Mouse (Mus musculus) kidney, postnatal 10 days (tissue): ENCODE data around the gene Sbsn.
"Not testable (repeated sequence)": the region's sequence is repeated elsewhere in the genome, so short reads cannot be mapped to it uniquely, and the experiment has no call there.

Experiments used
- DNase-seq: peaks from one replicate; pipeline ENCODE4 v3.0.0; 2021; ENCODE audit warnings: mixed read lengths

Sbsn gene

DNA sequence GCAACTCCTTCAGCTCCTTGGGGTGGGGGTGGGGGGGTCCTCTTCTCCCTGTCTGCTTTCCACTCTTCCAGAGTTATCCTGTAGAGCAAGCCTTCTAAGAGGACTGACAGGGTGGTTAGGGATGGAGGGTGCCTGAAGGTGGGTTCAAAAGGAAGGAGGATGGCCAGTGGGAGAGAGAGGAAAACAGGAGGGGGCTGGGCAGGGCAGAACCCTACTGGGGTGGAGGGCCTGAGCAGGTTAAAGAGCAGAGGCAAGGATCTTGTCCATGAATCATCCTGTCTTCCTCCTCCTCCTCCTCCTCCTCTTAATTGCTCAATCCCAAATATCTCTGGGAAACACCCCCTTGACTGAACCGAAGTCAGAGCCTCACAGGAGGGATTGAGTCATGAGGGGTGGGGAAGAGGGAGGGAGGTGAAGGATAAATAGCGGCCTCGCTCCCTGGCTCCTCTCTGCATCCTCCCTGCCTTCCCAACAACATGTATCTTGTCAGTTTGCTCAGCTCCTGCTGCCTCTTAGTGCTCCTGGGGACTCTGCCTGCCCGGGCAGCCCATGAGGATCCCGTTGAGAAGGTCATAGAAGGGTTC lies at the start of gene Sbsn:
Gene Sbsn (plus strand): TSS at position 386 of the 584 bp plus-strand sequence.
- no peak for DNase-seq

DNA sequence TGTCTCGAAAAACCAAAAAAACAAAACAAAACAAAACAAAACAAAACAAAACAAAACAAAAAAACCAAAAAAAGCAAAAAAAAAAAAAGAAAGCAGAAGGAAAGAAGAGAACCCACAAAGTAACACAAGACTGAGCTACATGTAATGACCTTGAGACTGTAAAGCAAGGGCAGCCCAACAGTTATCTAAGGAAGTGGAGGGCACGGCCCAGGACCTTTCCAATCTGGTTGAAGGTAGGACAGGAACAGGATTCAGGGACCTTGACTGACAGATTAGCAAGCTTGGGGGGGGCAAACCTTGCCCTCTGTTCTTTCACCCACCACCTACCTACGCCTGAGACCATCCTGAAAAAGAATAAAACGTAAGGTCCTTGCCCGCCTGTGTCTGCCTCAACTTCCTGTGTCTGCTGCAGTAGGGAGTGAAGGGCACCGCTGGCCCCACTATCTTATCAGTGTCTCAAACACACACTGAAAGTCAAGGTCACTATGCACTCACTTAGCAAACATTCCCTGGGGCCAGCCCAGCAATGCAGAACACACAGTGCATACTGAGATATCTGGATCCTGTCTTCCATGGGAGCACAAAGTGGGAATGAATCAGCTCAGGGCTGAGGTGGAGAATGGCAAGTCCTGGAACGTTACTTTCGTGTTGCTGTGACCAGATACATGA lies 44.9 kb upstream of the Sbsn start:
- no peak for DNase-seq

DNA sequence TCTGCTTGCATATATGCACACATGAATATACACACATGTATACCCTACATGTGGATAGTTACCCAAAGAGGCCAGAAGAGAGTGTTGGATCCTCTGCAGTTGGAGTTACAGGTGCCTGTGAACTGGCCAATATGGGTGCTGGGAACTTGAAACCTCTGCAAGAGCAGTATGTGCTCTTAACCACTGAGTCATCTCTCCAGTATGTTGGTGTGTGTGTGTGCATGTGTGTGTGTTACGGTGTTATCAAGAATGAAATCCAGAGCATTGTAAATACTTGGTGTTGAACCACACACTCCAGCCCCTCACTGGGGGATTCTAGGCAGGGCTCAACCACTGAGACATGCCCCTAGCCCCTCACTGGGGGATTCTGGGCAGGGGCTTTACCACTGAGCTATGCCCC lies 43.8 kb upstream of the Sbsn start:
- DNase-seq, result no peak

DNA sequence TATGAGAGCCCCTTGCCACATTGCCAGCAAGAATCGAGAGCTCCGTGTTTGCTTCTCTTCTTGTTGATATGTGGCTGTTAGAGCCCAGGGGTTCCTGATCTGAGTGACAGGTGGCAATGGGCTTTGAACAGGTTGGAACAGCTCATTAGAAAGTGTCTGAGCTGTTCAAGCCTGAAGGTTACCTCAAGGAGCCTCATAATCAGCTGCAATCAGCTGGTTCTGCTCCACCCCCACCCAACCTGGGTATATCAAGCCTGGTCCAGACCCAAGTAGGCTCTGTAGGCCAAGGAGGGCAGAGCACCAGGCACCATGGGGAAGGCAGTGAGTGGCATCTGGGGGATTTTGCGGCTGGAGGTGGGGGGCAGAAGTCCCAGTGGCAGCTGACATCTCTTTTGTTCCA lies 39.3 kb upstream of the Sbsn start, which contains the start of gene Atp4a:
Gene Atp4a (plus strand): TSS at position 268 of the 400 bp plus-strand sequence.
- no peak for DNase-seq

DNA sequence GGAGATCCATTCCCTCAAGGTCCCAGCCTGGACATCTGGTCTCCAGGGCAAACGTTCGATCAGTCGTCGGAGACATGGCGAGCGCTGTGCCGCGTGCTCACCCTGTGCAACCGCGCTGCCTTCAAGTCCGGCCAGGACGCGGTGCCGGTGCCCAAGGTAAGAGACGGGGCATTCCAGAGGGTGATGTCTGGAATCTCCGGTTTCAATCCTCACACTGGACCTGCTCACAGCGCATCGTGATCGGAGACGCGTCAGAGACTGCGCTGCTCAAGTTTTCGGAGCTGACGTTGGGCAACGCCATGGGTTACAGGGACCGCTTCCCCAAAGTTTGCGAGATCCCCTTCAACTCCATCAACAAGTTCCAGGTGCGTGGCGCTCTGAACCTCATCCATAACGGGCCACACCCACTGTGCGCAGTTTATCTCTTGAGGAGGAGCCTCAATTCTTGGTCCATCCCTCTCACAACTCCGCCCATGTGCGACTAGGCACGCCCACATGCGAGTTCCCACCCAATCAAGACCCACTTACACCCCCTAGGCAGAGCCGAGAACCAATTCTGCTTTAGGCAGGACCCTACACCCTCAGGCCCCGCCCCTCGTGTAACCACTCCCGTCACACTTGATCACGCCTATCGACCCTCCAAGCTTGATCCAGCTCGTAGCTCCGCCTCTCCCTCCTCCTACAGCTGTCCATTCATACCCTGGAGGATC lies 34.1 kb upstream of the Sbsn start:
- peak; percentile 73 for DNase-seq

DNA sequence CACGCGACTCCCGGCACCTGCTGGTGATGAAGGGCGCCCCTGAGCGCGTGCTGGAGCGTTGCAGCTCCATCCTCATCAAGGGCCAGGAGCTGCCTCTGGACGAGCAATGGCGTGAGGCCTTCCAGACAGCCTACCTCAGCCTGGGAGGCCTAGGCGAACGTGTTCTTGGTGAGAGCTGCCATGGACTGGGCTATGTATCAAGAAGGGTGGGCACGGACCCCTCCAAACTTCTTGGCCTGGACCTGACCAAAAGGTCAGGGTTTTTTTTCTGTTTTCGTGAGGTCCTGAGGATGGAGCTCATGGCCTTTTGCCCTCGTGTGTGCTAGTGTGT lies 33.6 kb upstream of the Sbsn start:
- DNase-seq, result no peak

DNA sequence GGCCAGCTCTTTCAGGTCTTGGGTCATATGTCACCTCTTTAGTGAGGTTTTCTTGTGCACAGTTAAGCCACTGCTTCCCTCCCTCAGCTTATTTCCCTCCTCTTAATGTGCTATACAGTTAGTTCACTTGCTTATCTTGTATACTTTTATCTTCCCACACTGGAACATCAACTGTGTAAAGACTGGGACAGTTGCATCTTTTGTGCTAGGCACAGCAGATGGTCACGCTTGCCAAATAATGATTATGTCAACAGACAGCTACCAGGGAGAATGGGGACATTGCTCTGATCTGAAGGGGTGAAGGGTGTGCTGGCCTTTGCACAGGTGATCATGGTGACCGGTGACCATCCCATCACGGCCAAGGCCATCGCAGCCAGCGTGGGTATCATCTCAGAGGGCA lies 31.6 kb upstream of the Sbsn start:
- no peak for DNase-seq

DNA sequence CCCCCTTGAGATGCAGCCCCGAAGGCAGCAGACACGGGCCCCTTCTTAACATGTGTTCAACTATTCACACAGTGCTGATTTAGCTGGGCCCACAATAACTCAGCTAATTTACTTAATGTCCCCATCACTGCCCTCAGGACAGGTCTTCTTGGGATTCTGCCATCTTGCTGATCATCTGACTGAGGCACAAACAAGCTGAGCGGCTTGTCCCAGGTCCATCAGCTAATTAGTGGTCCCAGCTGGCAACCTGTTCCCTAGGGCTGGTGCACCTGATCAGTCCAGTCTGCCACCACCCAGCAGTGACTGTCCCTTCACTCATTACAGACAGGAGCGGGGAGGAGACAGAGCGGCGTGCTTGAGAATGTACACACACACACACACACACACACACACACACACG lies 30.0 kb upstream of the Sbsn start:
- DNase-seq, result no peak

DNA sequence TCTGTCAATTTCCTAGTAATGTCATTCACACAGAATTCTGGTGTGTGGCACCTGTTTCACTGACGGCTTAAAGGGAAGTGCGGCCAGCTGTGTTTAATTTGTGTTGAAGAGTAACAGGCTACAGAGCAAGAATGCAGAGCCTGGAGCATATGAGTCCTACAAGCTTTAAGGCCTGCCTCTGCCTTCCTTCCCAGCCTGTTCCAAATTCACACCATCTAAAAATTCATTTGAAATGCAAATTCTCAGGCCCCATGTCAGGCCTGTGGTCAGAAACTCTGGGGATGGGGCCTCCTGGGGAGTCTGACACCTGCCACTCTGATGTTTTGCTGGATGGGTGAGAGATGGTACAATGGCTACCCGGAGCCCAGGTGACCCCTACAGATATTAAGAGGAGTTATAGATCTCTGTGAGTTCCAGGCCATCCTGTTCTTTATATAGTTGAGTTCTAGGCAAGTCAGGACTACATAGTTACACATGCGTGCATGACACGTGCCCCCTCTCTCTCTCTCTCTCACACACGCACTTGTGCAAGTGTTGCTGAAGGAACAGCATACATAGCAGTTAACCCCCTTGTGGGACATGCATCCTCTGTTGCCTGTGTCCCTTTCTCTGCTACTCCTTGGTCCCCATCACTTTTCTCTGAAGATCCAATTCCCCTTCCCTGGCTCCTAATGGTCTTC lies 27.9 kb upstream of the Sbsn start:
- DNase-seq, result no peak

DNA sequence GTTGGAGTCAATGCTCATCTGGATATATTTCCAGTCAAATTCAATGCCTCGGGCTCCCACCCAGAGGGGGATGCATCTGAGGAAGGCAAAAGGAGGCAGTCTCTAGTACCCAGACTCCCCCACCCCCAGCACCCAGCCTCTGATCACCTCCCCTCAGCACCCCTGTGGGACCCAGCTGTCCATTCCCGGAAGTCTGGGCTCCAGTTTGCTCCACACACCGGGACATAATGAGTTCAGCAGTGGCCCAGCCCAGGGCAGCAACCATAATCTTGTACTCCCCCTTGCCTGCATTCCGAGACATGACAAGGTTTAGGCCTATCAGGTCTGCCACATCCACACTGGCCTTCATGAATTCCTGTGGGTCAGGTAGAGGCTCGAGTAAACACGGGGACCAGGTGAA lies 23.1 kb upstream of the Sbsn start:
- DNase-seq, result no peak

DNA sequence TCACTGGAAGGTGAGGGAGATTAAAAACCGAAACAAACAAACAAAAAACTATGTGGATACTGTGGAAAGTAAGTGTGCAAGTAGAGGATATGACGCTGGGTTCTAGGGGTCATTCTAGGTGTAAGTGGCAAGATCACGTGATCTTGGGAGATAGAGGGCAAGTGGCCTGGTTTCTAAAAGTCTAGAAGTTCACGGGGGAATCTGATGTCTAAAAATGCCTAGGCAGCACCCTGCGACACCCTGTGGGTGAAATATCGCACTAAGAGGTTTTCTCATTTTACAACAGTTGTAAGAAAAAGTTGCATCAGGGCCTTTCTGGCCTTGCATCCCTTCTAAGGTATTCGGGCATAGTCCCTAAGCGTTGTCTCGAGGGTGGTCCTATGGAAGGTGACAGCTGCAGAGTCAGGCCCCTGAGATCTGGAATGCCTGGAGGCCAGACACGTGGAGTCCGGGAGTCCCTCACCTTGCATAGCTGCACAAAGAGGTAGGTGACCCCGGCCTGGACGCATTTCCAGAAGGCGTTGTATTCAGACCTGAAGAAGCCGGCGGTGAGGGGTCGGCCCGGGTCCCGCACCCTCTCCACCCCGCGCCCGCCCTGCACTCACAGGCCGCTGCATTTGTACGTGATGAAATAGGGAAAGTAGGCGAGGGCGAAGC lies 22.4 kb upstream of the Sbsn start:
- DNase-seq, result no peak

DNA sequence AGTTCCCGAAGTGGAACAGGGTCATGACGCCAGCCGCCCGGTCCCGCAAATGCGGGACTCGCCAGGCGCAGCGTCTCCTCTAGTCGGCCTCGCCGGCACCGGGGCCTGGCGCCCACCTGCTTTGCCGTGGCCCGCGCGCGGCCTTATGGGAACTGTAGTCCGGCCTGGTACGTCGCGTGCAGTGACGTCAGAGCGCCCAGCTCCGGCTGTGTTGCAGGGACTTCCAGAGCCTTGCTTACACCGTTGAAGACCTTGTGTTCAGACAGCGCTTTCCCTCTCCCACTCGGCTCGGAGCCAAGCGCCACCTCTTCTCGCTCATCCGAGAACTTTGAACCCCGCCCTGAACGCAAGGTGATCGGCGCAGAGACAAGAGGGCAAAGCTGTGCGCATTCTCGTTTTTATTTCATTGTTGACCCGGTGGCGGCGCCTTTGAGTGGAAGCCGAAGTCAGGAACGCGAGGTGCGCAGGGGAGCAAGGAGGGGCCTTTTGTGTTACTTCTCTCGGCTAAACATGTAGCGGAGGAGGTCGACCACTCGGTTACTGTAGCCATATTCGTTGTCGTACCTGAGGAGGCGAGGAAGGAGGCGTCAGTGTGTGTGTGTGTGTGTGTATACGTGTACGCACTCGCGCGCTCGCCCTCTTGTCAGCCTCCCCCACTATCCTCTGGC lies 21.7 kb upstream of the Sbsn start, which contains the start of gene Tmem147:
Gene Tmem147 (minus strand): TSS at position 145 of the 668 bp plus-strand sequence.
- peak; percentile 98 for DNase-seq

DNA sequence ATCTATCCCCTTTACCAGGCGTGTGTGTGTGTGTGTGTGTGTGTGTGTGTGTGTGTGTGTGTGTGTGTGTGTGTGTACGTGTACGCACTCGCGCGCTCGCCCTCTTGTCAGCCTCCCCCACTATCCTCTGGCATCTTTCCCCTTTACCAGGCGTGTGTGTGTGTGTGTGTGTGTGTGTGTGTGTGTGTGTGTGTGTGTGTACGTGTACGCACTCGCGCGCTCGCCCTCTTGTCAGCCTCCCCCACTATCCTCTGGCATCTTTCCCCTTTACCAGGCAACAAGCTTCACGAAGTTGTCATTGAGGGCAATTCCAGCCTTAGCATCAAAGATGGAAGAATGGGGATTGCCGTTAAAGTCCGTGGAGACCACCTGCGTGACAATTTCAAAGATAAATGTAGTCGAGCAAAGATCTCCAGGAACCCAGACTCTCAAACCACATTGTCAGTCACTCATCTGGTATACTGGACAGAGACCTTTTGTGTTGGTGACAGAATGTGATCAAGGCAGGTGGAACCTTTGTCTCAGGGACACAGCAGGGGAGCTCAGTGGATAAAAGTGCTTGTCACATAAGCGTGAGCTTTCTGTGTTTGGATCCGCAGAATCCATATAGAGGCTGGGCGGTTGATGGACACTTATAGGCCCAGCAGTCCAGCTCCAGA lies 21.1 kb upstream of the Sbsn start:
- DNase-seq, result not testable (repeated sequence)

DNA sequence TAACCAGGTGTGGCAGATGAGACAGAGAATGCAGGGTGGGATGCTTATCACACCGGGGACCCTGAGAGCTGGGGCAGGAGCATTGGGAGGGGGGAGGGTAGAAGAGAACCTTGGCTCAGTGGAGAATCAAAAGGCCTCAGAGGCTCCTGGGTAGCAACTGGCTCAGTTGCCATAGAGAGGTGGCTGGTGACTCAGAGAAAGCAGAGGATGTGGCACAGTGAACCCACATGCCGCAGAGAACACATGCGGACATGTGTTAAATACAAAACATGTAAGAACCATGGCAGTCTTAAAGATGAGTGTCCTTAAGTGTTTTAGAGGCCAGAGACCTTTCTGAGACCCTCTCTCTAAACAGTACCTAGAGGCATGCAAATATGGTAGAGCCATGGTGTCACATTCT lies 15.1 kb upstream of the Sbsn start:
- no peak for DNase-seq

DNA sequence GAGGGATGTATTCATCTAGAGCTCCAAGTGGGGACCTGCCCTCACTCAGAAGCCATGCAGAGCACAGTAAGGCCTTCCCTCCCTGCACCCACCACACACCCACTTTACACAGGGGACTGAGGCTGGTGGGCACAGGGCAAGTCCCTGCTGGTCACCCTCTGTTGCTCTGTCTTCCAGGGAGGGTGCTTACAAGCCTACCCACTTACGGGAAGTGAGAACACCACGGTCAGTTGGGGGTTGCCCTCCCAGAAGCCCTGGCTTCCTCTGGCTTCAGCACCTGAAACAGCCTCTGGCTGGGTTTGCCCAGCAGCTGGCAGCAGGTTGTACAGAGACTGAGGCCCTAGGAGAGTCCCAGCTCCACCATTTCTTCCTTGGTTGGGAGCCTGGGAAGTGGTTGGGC lies 8.7 kb upstream of the Sbsn start:
- not testable (repeated sequence) for DNase-seq

DNA sequence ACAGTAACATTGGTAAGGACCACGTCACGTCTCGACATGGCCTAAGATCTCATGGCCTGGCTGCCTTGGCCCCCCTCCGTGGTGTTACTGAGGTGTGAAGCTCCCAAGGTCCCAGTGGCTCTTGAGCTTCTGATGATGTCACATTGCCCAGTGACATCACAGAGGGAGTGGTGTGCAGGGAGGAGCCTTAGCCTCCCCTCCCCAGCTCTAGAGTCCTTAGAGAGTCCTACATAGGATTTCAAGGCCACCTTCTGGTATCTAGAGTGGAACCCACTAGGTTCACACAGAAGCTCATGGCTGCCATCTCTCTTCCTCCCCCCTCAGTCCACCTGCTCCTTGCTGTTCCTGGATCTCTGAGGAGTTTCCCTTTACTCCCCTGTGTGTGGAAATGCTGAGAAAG lies 7.7 kb upstream of the Sbsn start, which contains the start of gene Gapdhs:
Gene Gapdhs (minus strand): TSS at position 65 of the 400 bp plus-strand sequence.
- DNase-seq, result not testable (repeated sequence)

DNA sequence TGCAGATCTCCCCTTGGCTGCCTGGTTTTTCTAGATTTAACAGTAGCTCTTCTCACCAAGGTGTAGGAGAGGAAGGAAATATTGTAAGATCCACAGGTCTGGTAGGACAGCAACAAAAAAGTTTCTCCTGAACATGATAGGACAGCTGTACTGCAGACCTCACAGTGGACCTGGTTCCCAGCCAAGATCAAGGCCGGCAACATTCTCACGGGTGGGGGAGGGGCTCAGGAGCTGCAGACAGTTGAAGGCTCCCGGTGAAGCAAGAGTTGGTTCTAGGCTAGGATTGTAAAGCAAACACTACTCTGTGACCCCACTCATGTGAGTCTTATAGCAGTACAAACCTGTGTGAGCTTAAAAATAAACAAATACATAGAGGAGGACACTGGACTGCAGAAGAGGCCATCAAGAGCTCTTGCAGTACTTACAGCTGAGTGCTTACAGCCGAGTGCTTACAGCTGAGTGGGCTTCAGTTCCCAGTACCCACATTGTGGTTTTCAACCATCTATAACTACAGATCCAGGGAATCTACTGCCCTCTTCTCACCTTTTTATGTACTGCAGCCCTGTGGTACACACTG lies 7.2 kb upstream of the Sbsn start:
- peak; percentile 65 for DNase-seq

DNA sequence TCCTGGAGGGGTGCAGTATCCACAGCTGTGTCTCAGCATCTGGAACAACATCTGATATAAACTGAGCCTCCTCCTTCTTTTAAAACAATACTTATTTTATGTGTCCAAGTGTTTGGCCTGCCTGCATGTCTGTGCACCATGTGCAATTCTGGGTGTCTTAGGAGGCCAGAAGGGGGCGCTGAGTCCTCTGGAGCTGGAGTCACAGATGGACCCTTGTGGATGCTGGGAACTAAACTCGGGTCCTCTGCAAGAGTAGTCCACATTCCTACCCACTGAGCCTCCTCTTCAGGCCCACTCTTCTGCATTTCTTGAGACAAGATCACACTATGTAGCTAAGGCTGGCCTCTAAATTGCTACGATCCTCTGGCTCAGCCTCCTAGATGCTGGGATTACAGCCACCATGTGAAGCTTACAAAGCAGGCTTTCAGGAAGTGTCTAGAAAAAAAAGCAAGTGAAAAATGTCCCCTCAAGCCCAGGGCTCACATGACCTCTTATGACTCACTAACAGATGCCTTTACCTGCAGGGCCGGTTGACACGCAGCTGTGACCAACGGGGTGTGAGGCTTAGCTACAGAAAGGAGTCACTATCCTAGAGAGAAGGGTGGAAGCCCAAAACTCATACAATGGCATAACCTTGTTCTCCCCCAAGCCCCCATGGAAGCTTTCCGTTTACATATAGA lies 3.6 kb upstream of the Sbsn start:
- no peak for DNase-seq

DNA sequence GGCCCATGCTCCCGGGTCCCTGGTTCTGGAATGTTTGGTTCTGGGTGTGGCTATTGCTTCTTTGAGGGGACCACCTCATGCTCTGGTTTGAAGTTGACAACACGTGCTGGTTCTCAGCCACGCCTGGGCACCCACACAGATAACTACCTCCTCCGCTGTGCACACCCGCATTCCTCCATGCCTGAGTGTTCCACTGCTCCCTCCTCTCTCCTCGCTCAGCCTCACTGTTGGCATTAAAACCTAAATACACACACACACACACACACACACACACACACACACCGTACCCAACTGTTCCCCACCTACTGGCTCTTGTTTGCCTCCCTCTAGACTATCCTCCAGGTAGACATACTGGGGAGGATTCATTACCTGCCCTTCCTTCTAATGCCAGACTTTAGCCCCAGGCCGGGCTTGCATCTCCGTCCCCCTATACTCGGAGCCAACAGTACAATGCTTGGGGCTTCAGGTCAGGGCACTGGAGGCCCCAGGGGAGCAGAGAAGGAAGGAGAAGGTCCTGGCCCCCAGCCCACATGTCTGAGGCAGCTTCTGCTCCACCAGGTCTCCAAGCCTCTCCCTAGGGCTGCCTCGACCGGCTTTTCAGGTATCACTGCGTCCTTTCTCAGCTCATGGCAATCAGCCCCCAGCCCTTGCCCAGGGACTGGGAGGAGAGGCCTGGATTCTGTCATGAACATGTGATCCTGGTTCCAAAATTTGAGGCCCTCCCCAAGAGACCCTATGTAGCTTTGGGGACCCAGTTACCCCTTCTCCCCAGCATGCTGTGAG lies 1.3 kb upstream of the Sbsn start:
- peak; percentile 12 for DNase-seq

DNA sequence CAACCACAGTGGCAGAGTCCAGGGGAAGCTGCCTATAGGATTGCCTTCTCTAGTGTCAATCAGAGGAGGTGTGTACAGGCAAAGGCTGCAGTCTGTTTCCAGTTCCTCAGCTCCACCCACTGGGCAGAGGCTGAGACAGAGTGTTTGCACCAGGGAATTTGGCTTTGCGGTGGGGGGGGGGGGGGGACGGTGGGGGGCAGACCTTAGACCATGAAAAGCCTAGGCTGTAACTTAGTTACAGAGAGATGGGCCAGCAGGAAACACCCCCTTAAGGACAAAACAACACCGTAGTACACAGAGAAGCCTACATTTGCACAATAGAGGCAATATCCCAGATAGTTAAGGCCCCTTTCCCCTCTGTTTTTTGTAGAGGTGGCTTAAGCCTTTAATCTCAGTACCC lies 5.7 kb downstream of the Sbsn start:
- no peak for DNase-seq
